Mouse (Mus musculus) neural tube, embryonic 11.5 days (tissue): ENCODE results near the gene Fyn. TPM values are rescaled to one million over a fixed set of nuclear protein-coding genes. Genes with fewer than 3 reads are reported as not detected.

Experiments used
- ATAC-seq: fragments of 200-750 bp; cut with Nextera tagmentation; 2 replicates; pipeline ENCODE4 v1.8.0; 2017; ENCODE audit warnings: moderate number of reproducible peaks, mild to moderate bottlenecking, moderate TSS enrichment, moderate library complexity; ENCODE audit not compliant: insufficient read depth, low FRiP score, low TSS enrichment
- DNase-seq: peaks from one replicate; pipeline ENCODE4 v3.0.0-alpha.2; 2015; ENCODE audit warnings: low spot score
- H3K27ac ChIP-seq: fragments of 300-500 bp; sonication (generic); 2 replicates; pipeline ENCODE4 v1.5.1; 2014; ENCODE audit warnings: low read depth, mild to moderate bottlenecking, low read length
- H3K27me3 ChIP-seq: fragments of 300-500 bp; sonication (generic); 2 replicates; pipeline ENCODE4 v1.6.1; 2014; ENCODE audit warnings: mild to moderate bottlenecking, low read length, mixed read lengths; ENCODE audit not compliant: control insufficient read depth, insufficient read depth
- H3K36me3 ChIP-seq: fragments of 300-500 bp; sonication (generic); 2 replicates; pipeline ENCODE4 v1.6.1; 2014; ENCODE audit warnings: mild to moderate bottlenecking, low read length, moderate library complexity, mixed read lengths; ENCODE audit not compliant: control insufficient read depth, insufficient read depth
- H3K4me1 ChIP-seq: fragments of 300-500 bp; sonication (generic); 2 replicates; pipeline ENCODE4 v1.6.1; 2014; ENCODE audit warnings: low read length, mixed read lengths; ENCODE audit not compliant: control insufficient read depth, insufficient read depth
- H3K4me2 ChIP-seq: fragments of 300-500 bp; sonication (generic); 2 replicates; pipeline ENCODE4 v1.6.1; 2014; ENCODE audit warnings: low read depth, mild to moderate bottlenecking, moderate library complexity
- H3K4me3 ChIP-seq: fragments of 300-500 bp; sonication (generic); 2 replicates; pipeline ENCODE4 v1.5.1; 2014; ENCODE audit warnings: low read depth, low read length
- H3K9ac ChIP-seq: fragments of 300-500 bp; sonication (generic); 2 replicates; pipeline ENCODE4 v1.6.1; 2014; ENCODE audit warnings: mild to moderate bottlenecking, low read length
- H3K9me3 ChIP-seq: fragments of 300-500 bp; sonication (generic); 2 replicates; pipeline ENCODE4 v1.6.1; 2016; ENCODE audit warnings: low read length; ENCODE audit not compliant: control insufficient read depth
- WGBS: fragments of 180-500 bp; shearing (Covaris S2); extraction: QIAGEN DNeasy Blood & Tissue Kit; methylation state at CpG from one replicate; pipeline ENCODE4 v1.1.7; 2014; 5-methylcytosine and 5-hydroxymethylcytosine counted together
- polyA plus RNA-seq: library from polyadenylated mRNA; unstranded; fragments of >200 nt; fragmentation: Nextera tagmentation; extraction: Ambion mirVana; gene quantifications from 2 replicates; pipeline ENCODE4 v1.2.1, GENCODE M21; 2014

Gene Fyn
- polyA plus RNA-seq, 1 experiment from 2014 or later = 66.0 TPM

DNA sequence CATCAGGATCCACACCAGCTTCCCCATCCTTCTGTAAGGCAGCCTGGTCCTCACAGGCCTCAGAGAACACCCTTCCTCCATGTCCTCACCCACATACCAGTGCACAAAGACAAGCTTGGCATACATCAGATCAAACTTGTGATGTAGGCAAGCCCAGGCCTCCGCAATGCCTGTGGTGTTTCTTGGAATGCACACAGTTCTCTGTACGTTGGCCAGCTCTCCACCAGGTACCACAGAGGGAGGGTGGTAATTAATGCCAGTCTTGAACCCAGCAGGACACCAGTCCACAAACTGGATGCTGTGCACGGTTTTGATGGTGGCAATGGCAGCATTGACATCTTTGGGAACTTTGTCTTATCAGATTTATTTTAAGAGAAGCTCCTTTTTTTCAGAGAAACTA lies 56.0 kb downstream of the Fyn start:
- WGBS = 91% methylated on average over 3 of the region's 3 CpGs
- ATAC-seq (no peak), DNase-seq (no peak)
- Histone ChIP-seq H3K27ac (no peak overlapping the region), H3K9ac (no peak overlapping the region), H3K4me1 (peaks cover 15% of the 10 kb centered on the region), H3K27me3 (no peaks in the 10 kb centered on the region), H3K4me2 (no peak overlapping the region), H3K9me3 (no peaks in the 10 kb centered on the region), H3K4me3 (no peak overlapping the region), H3K36me3 (no peaks in the 10 kb centered on the region)

DNA sequence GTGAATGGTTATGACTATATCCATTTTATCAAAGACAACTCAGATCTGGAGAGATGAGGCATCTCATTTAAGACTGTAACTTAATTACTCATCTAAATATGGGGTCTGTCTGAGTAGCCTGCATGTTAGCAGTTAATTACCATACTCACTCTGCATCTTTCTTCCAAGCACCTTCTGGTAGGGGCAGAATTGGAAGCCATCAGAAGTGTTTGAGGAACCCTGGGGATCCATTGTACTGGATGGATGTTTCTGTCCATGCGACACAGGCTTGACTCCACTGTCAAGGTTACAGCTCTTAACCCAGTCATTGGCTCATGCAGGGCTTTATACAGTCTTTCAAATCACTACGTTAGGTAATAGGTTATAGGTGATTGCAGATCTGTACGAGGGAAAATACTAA lies 57.4 kb downstream of the Fyn start:
- H3K27ac ChIP-seq = no peak overlapping the region
- WGBS = 91% methylated on average over 3 of the region's 3 CpGs
- no peak overlapping the region for H3K4me3 ChIP-seq
- no peak overlapping the region for H3K4me2 ChIP-seq
- DNase-seq (no peak), ATAC-seq (no peak)
- no peak overlapping the region for H3K9ac ChIP-seq
- peaks cover 24% of the 10 kb centered on the region for H3K4me1 ChIP-seq
- no peaks in the 10 kb centered on the region for H3K27me3 ChIP-seq
- H3K9me3 ChIP-seq = no peaks in the 10 kb centered on the region
- no peaks in the 10 kb centered on the region for H3K36me3 ChIP-seq

DNA sequence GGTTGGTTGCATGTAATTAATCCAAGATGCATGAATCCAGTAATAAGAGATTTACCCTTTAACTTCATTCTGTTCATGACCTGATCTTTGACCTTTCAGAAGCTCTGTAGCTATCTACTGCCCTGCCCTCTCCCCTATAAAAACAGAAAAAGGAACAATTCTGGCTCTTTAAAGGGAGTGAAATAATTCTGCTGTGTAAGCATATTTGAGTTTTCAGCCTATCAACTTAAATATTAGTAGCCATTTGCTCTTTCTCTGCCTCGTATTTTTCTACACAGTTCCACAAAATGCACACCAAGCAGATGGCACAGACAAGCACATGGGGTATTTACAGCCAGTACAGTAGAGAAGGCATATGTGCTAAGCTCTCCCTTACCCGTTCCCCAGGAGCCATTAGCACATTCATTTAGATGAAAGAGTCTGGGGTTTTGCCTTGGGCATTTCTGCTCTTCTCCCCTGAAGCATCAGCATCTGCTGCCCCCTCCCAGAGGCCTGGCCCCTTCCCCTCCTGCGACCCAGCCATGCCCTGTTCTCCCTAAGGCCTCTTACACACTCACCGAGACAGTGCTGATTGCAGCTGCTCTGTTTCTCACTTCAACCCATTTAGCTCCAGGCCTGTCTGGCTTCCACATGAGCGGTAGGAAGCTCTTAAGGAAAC lies 58.3 kb downstream of the Fyn start:
- peak overlapping the region; percentile 40; the same call in 1 of the 2 replicates for H3K27ac ChIP-seq
- DNase-seq = peak; percentile 58

DNA sequence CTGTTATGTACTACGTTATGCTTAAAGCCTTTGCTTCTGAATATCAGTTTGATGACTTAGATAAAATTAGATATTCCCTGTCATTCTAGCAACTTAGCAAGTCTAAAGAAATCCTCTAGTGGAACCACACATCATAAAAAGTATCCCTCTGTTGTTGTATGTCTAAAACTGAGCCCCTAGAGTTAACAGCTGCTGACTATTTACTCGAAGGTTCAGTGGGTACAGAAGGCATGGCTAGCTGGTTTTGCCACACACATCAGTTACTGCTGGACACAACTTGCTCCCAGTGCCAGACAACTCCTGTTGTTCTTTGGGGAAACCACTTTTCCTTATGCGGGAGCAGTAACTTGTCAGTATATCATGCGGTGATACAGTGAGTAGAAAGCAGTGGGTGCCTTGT lies 61.0 kb downstream of the Fyn start:
- no peak overlapping the region for H3K27ac ChIP-seq
- H3K4me3 ChIP-seq = no peak overlapping the region
- ATAC-seq (no peak), DNase-seq (no peak)
- H3K4me1 ChIP-seq = peaks cover 23% of the 10 kb centered on the region
- no peaks in the 10 kb centered on the region for H3K27me3 ChIP-seq
- no peak overlapping the region for H3K4me2 ChIP-seq
- H3K9ac ChIP-seq = no peak overlapping the region
- H3K9me3 ChIP-seq = no peaks in the 10 kb centered on the region
- H3K36me3 ChIP-seq = no peaks in the 10 kb centered on the region
- 87% methylated on average over 4 of the region's 4 CpGs for WGBS

More for the DNA sequence above, 58.3 kb downstream of the Fyn start:
- H3K9me3 ChIP-seq = no peaks in the 10 kb centered on the region
- 25% methylated on average over 5 of the region's 5 CpGs for WGBS
- H3K27me3 ChIP-seq = no peaks in the 10 kb centered on the region
- ATAC-seq = peak; percentile 82
- H3K4me3 ChIP-seq = no peak overlapping the region
- H3K4me2 ChIP-seq = no peak overlapping the region
- no peaks in the 10 kb centered on the region for H3K36me3 ChIP-seq
- H3K4me1 ChIP-seq = peaks cover 24% of the 10 kb centered on the region
- H3K9ac ChIP-seq = no peak overlapping the region

DNA sequence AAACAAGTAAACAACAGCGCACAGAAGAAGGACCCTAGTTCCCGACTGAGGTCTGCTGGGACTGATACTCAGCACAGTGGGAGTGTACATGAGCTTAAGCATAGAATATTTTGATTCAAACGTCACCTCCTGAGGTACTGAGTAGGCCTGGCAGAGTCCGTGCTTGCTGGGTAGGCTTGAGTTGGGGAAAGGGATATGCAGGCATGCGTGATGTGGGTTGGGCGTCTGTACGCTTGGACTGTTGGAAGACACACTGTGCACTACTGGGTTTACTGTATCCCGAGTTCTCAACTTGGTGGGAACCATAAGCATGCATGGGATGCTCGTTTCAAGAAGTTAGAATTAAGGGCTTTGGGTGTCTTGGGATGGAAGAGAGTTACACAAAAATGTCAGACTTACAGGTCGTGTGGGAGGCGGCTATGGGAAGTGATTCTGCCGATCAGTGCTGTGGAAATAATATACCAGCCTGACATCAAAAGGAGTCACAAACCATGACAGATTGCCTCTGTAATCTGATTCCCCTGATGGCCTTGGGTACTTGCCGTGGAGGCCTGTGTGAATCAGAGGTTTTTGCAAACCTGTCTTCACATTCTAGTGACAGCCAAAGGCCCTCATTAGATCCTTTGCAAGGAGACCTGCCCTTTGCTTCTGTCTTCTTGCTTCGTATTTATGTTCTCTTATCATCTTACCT lies 61.6 kb downstream of the Fyn start:
- H3K4me3 ChIP-seq = no peak overlapping the region
- H3K36me3 ChIP-seq = no peaks in the 10 kb centered on the region
- H3K9me3 ChIP-seq = no peaks in the 10 kb centered on the region
- no peak overlapping the region for H3K9ac ChIP-seq
- peaks cover 23% of the 10 kb centered on the region for H3K4me1 ChIP-seq
- ATAC-seq (no peak), DNase-seq (no peak)
- no peak overlapping the region for H3K27ac ChIP-seq
- no peaks in the 10 kb centered on the region for H3K27me3 ChIP-seq
- H3K4me2 ChIP-seq = no peak overlapping the region
- 53% methylated on average over 14 of the region's 14 CpGs for WGBS

DNA sequence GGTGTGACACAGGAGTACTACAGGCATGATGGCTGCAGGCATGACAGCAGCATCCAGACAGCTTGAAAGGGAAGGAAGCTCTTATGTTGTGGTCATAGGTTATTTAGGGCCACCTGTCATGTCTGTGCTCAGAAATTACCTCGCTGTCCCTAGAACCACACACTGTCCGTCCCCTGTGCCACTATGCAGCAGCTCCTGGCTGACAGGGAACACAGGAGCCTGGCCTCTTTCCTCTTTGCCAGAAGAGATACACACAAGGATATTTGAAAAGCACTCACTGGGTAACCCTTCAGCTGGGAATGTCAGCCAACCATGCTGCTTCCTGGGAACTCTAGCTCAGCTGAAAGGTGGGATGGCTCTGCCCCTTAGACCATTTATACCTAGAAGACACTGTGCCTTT lies 62.6 kb downstream of the Fyn start:
- no peak overlapping the region for H3K27ac ChIP-seq
- H3K9me3 ChIP-seq = no peaks in the 10 kb centered on the region
- ATAC-seq = no peak
- DNase-seq = no peak
- no peak overlapping the region for H3K9ac ChIP-seq
- H3K27me3 ChIP-seq = no peaks in the 10 kb centered on the region
- no peaks in the 10 kb centered on the region for H3K36me3 ChIP-seq
- H3K4me3 ChIP-seq = no peak overlapping the region
- 67% methylated on average over 2 of the region's 2 CpGs for WGBS
- no peak overlapping the region for H3K4me2 ChIP-seq
- peaks cover 23% of the 10 kb centered on the region for H3K4me1 ChIP-seq

DNA sequence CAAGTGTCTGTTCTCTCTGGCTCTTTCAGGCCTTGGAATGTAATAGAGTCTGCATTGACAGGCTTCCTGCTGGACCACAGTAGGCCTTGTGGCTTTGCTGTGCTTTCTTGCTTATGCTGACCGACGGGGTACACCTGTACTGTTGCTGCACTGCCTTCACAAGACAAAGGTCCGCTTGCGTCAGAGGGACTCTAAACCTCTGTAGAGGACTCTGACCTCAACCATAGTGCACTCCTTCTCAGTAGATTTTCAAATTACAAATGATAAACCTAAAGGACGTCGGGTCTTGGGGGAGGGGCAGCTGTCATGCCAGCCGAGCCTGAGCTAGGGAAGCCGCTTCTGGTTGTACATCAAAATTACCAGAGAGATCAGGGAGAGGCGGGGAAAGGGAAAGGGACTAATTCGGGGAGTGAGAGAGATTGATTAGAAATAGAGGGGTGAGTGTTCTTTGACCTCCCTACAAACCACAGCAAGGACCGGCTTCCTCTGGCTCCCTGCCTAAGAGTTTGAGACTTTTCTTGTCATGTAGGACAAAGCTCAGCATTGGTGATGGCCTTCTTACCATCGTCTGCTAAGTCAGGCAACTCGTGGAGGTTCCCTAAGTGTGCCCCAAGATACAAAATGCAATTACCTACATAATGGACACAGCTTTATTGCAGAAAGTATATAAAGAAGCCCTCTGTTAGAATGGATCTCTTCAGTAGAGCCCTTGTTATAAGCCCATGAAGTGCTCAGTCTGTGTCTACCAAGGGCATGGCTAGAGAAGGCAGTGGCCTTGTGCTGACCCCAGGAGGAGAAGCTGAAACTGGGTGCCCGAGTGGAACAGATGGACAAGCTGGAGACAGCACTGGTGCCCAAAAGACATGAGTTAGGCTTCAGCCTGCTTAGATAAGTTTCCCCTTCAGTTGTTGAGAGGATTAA lies 64.3 kb downstream of the Fyn start:
- Histone ChIP-seq H3K4me2 (no peak overlapping the region), H3K36me3 (no peaks in the 10 kb centered on the region), H3K9me3 (no peaks in the 10 kb centered on the region), H3K27me3 (no peaks in the 10 kb centered on the region), H3K27ac (no peak overlapping the region), H3K4me1 (peaks cover 18% of the 10 kb centered on the region), H3K9ac (no peak overlapping the region), H3K4me3 (no peak overlapping the region)
- DNase-seq (no peak), ATAC-seq (no peak)
- 75% methylated on average over 14 of the region's 14 CpGs for WGBS

DNA sequence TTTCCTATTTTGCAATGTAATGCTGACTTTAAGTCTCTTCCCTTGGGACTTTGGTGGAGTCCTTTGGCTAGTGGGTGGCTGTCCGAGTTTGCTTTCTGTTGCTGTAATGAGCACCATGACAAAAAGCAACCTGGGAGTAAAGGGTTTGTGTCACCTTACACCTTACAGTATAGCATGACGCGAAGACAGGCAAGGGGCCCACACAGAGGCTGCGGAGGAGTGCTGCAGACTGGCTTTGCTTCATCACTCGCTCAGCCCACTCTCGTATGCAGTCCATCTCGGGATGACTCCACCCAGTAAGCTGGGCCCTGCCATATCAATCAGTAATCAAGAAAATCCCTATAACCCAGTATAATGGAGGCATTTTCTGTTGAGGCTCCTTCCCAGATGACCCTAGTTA lies 65.2 kb downstream of the Fyn start:
- Histone ChIP-seq H3K4me1 (peaks cover 18% of the 10 kb centered on the region), H3K9ac (no peak overlapping the region), H3K9me3 (no peaks in the 10 kb centered on the region), H3K4me2 (no peak overlapping the region), H3K27me3 (no peaks in the 10 kb centered on the region), H3K36me3 (no peaks in the 10 kb centered on the region), H3K27ac (no peak overlapping the region), H3K4me3 (no peak overlapping the region)
- DNase-seq (no peak), ATAC-seq (no peak)
- 86% methylated on average over 7 of the region's 7 CpGs for WGBS
